Mouse (Mus musculus): ENCODE results near the gene Oxld1. TPM values are rescaled to one million over a fixed set of nuclear protein-coding genes. Genes with fewer than 3 reads are reported as not detected.

Gene Oxld1
- total RNA-seq (2021) (10 to 100 TPM; 57.4 to 61.6 TPM), polyA plus RNA-seq (2012; rRNA removed) (52.0 and 59.4 TPM in 2 replicates)
- long read RNA-seq, transcript Oxld1-201 (2 exons, 813 nt) = major isoform, 21 of 50 reads
- long read RNA-seq, partial matches to known transcripts = 27 of 50 reads
- long read RNA-seq, other reads (novel, unspliced or antisense) = 1 of 50 reads

- peak within 1 kb of the TSS; percentile 84 for H3K9ac ChIP-seq (ENCODE audit: low read depth, low read length)
- no peaks in the 10 kb centered on the region for H3K36me3 ChIP-seq (ENCODE audit: control insufficient read depth, insufficient read depth, low read length)
- no peaks in the 10 kb centered on the region for H3K79me2 ChIP-seq (replicated peaks; ENCODE audit: control insufficient read depth, insufficient read depth, low read length)
- intact Hi-C loops (cut with DNase I) = loop anchor here (2.0 kb wide), 1 partner anchor 21 kb away; the partner anchor contains the start of gene Nploc4
- TF ChIP-seq EP300 (IDR thresholded peaks at IDR 0.05; ENCODE audit: insufficient read depth, low read depth, low read length) (0 out of 2 replicates have a peak, but pooled peaks have one; percentile 25), POLR2A (IDR thresholded peaks at IDR 0.05; ENCODE audit: insufficient read depth, low read depth, low read length) (peak; percentile 89), CTCF (IDR thresholded peaks at IDR 0.05) (no peak)
- no peaks in the 10 kb centered on the region for H3K27me3 ChIP-seq (ENCODE audit: control insufficient read depth, insufficient read depth, low read length)
- peak within 1 kb of the TSS; percentile 92 for H3K27ac ChIP-seq
- H3K4me1 ChIP-seq (ENCODE audit: control insufficient read depth, insufficient read depth, low read length) = no peaks in the 10 kb centered on the region
- peak within 1 kb of the TSS; percentile 85 for H3K4me3 ChIP-seq
- 3% methylated on average over 62 of the region's 62 CpGs for WGBS
- peak; percentile 85 to 86 for DNase-seq
These were observed at the start of gene Oxld1, which contains the start of gene Ccdc137 for GRCm38 (mm10) chr11:120457772-120458751. TSS of gene Oxld1 (minus strand) at chr11:120458068. TSS of gene Ccdc137 (plus strand) at chr11:120458115.

- Histone ChIP-seq H3K27me3 (ENCODE audit: control insufficient read depth, insufficient read depth, low read length) (no peaks in the 10 kb centered on the region), H3K4me1 (ENCODE audit: control insufficient read depth, insufficient read depth, low read length) (peaks cover 2% of the 10 kb centered on the region; the same call in 1 of the 2 replicates)
- WGBS = 64% methylated on average over 4 of the region's 4 CpGs
These were observed 49.0 kb upstream of the Oxld1 start for GRCm38 (mm10) chr11:120506899-120507298.

GRCm38 (mm10) chr11:120505661-120506060 lies 47.8 kb upstream of the Oxld1 start:
- no peaks in the 10 kb centered on the region for H3K79me2 ChIP-seq (replicated peaks; ENCODE audit: control insufficient read depth, insufficient read depth, low read length)
- H3K27ac ChIP-seq = no peak overlapping the region
- H3K9ac ChIP-seq (ENCODE audit: low read depth, low read length) = no peak overlapping the region
- intact Hi-C loops (cut with DNase I) = no loop called here
- no peaks in the 10 kb centered on the region for H3K27me3 ChIP-seq (ENCODE audit: control insufficient read depth, insufficient read depth, low read length)
- no peak overlapping the region for H3K4me3 ChIP-seq
- 86% methylated on average over 3 of the region's 3 CpGs for WGBS
- H3K36me3 ChIP-seq (ENCODE audit: control insufficient read depth, insufficient read depth, low read length) = no peaks in the 10 kb centered on the region
- TF ChIP-seq EP300 (IDR thresholded peaks at IDR 0.05; ENCODE audit: insufficient read depth, low read depth, low read length) (no peak), POLR2A (IDR thresholded peaks at IDR 0.05; ENCODE audit: insufficient read depth, low read depth, low read length) (no peak), CTCF (IDR thresholded peaks at IDR 0.05) (no peak)
- DNase-seq = no peak
- peaks cover 2% of the 10 kb centered on the region; the same call in 1 of the 2 replicates for H3K4me1 ChIP-seq (ENCODE audit: control insufficient read depth, insufficient read depth, low read length)

More at GRCm38 (mm10) chr11:120506899-120507298, 49.0 kb upstream of the Oxld1 start:
- intact Hi-C loops (cut with DNase I) = no loop called here
- Histone ChIP-seq H3K9ac (ENCODE audit: low read depth, low read length) (no peak overlapping the region), H3K27ac (no peak overlapping the region), H3K4me3 (no peak overlapping the region), H3K36me3 (ENCODE audit: control insufficient read depth, insufficient read depth, low read length) (no peaks in the 10 kb centered on the region), H3K79me2 (replicated peaks; ENCODE audit: control insufficient read depth, insufficient read depth, low read length) (no peaks in the 10 kb centered on the region)
- DNase-seq = no peak
- TF ChIP-seq EP300 (IDR thresholded peaks at IDR 0.05; ENCODE audit: insufficient read depth, low read depth, low read length) (no peak), POLR2A (IDR thresholded peaks at IDR 0.05; ENCODE audit: insufficient read depth, low read depth, low read length) (no peak), CTCF (IDR thresholded peaks at IDR 0.05) (peak; percentile 54)

- Histone ChIP-seq H3K36me3 (ENCODE audit: control insufficient read depth, insufficient read depth, low read length) (no peaks in the 10 kb centered on the region), H3K4me1 (ENCODE audit: control insufficient read depth, insufficient read depth, low read length) (peaks cover 4% of the 10 kb centered on the region), H3K9ac (ENCODE audit: low read depth, low read length) (no peak overlapping the region), H3K27ac (no peak overlapping the region), H3K27me3 (ENCODE audit: control insufficient read depth, insufficient read depth, low read length) (no peaks in the 10 kb centered on the region), H3K4me3 (no peak overlapping the region), H3K79me2 (replicated peaks; ENCODE audit: control insufficient read depth, insufficient read depth, low read length) (no peaks in the 10 kb centered on the region)
- WGBS = 80% methylated on average over 4 of the region's 4 CpGs
- DNase-seq = no peak
- intact Hi-C loops (cut with DNase I) = no loop called here
- no peak for TF ChIP-seq EP300 (IDR thresholded peaks at IDR 0.05; ENCODE audit: insufficient read depth, low read depth, low read length)
- no peak for TF ChIP-seq POLR2A (IDR thresholded peaks at IDR 0.05; ENCODE audit: insufficient read depth, low read depth, low read length)
- TF ChIP-seq CTCF (IDR thresholded peaks at IDR 0.05) = no peak
These were observed 43.8 kb upstream of the Oxld1 start for GRCm38 (mm10) chr11:120501701-120502100.

GRCm38 (mm10) chr11:120501018-120501417 lies 43.1 kb upstream of the Oxld1 start:
- no peak for DNase-seq
- Histone ChIP-seq H3K27ac (no peak overlapping the region), H3K9ac (ENCODE audit: low read depth, low read length) (no peak overlapping the region), H3K4me3 (no peak overlapping the region), H3K36me3 (ENCODE audit: control insufficient read depth, insufficient read depth, low read length) (no peaks in the 10 kb centered on the region), H3K79me2 (replicated peaks; ENCODE audit: control insufficient read depth, insufficient read depth, low read length) (no peaks in the 10 kb centered on the region), H3K27me3 (ENCODE audit: control insufficient read depth, insufficient read depth, low read length) (no peaks in the 10 kb centered on the region), H3K4me1 (ENCODE audit: control insufficient read depth, insufficient read depth, low read length) (peaks cover 4% of the 10 kb centered on the region)
- TF ChIP-seq CTCF (IDR thresholded peaks at IDR 0.05) = no peak
- no peak for TF ChIP-seq POLR2A (IDR thresholded peaks at IDR 0.05; ENCODE audit: insufficient read depth, low read depth, low read length)
- TF ChIP-seq EP300 (IDR thresholded peaks at IDR 0.05; ENCODE audit: insufficient read depth, low read depth, low read length) = no peak
- intact Hi-C loops (cut with DNase I) = no loop called here
- WGBS = 48% methylated on average over 6 of the region's 6 CpGs
